Mouse (Mus musculus) cerebellum, adult (tissue): ENCODE data around the gene Cd109.

ENCODE experiments used
- ATAC-seq: cut with Nextera tagmentation; 2 replicates; pipeline ENCODE4 v1.9.2; 2017; ENCODE audit warnings: mild to moderate bottlenecking, moderate library complexity, mixed read lengths; ENCODE audit not compliant: insufficient number of reproducible peaks, low FRiP score, low TSS enrichment

The Cd109 gene

DNA sequence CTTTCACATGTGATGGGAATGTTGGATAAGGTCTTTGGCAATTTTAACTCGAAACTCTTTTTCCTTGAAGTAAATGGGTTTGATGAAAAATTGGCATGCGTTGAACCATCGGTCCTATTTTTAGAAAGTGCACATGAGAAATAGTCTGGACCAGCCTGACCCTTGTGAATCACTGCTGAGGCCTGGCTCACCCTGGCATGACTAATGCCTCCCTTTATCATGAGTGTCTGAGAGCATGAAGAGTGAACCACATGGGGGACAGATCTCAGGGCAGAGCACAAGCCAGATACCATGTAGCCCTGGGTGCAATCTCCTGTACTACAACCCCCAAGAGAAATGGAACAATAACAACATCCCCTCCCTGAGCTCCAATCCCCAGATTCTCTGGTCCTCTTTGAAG lies 18.6 kb downstream of the Cd109 start:
- ATAC-seq, result no peak

DNA sequence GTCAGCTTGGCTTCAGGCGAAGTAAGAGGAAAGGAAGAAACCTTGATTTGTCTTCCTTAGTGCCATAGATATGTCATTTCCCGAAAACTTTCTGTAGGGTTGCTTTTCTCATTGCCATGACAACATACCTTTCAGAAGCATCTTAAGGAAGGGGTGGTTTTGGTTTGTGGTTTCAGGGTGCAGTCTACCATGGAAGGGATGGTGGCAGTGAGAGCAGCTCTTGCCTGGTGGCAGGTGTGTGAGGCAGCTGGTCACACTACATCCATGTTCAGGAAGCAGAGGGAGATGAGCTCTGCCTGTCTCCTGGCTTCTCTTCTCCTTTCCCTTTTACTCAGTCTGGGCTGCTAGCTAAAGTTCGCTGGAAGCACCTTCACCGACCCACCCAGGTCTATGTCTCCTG lies 26.0 kb downstream of the Cd109 start:
- ATAC-seq, result no peak

DNA sequence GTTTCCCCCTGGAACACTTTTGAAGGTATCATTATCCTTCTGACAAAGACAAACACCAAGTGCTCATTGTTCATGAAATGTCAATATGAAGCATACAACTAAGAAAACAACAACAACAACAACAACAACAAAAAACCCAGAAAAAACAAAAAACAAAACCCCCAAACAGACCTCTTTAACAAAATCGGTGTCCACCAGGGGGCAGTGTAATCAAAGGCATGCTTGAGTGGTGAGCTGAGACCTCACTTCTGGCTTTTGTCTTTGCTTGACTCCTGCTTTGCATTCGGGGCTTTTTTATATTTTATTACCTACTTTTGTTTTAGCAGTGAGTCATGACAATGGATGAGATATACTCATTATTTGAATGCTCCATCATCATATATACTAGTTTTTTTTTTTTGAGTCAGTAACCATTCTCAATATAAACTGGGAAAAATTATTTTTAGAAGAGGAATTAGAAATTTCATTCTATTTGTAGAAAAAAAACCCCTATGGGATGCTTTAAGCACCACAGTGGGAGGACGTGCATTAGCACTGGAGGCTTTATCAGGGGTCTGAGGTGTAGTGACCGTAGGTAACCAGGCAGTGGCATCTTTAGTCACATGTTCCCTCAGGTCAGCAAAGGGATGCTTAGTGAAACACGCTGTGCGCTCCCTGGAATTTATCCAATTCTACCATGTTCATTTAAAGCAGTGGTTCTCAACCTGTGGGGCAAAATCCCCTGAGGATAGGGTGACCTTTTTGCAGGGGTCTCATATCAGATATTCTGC lies 30.8 kb downstream of the Cd109 start:
- ATAC-seq, result no peak

DNA sequence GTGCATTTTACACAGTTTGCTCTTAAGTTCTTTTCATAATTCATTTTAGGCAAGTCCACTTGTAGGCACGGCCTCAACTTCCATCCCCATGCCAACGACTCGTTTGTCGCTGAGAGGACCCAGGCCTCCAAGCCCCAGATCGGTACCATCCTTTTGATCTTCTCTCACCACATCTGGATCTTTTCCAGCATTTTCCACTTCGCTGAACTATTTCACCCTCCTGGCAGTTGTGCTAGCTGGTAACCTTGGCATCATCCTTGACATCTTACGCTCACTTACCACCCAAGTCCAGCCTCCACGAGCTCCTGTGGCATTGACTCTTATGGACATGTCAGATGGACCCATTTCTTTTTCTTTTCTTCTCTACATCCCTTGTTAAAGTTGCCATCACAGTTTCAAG lies 33.3 kb downstream of the Cd109 start:
- ATAC-seq, result no peak

DNA sequence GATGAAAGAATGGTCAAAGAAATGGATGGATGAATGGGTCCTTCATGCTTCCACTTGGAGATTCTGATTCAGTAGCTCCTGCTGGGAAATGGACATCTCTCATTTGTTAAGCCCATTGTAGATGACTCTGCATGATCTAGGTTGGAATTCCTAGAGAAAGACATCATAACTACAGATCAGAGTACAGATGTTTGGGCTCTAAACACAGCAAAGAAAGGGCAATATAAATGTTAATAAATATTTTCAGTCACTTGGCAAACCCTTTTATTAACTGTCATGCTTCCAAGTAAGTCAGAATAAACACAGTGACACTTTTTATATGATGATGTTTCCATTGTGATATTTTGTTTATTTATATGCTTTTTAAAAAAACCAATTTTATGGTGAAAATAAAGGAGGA lies 34.1 kb downstream of the Cd109 start:
- no peak for ATAC-seq

DNA sequence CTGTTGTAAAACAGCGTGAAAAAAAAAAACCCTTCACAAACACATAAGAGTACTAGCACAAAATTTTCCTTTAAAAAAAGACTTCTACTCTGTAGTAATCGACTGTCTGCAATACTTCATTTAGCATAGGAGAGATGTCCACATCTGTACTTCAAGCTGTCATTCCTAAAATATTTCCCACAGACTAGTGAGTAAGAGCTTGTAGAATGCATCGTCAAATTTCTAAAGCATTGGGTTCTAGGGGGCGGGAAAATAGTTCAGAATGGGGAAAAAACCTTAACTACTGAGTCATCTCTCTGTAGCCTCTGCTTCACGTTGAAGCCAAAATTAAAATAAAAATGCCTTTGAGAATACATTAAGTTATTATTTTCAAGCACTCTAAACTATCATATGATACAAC lies 42.2 kb downstream of the Cd109 start:
- no peak for ATAC-seq

DNA sequence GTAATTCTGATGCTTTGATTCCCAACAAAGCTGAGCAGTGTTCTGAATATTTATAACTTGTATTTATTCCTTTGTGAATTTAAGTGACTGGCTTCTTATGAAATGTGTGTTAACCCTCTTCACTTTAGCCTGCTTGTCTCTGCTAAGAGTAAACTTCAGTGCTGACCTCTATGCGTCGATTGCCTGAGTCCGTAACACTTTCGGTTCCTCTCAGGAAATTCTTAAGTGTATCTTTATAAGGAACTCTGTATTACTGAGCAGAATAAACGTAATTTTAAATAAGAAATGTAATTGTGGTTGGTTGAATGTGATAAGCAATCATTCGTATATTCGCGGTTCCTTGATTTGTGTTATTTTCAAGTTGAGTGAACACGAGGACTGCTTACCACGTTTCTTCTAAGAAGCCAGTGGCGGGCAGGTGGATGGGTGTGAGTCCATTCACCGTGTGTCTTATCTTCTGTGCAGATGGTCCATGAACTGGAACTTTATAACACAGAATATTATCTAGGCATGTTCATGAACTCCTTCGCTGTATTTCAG lies 56.2 kb downstream of the Cd109 start:
- no peak for ATAC-seq

DNA sequence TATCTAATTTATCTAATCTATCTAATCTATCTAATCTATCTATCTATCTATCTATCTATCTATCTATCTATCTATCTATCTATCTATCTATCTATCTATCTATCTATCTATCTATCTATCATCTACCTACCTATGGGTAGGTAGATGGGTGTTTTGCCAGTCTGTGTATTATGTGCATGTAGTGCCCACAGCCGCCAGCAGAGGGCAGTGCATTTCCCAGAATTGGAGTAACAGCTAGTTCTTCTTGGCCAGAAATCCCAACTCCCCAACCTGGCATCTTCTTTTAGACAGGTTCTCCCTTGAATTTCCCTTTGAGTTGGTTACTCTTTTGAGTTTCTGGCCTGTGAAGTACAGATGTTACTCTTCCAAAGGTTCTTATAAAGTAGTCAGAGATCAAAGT lies 85.3 kb downstream of the Cd109 start:
- no peak for ATAC-seq

DNA sequence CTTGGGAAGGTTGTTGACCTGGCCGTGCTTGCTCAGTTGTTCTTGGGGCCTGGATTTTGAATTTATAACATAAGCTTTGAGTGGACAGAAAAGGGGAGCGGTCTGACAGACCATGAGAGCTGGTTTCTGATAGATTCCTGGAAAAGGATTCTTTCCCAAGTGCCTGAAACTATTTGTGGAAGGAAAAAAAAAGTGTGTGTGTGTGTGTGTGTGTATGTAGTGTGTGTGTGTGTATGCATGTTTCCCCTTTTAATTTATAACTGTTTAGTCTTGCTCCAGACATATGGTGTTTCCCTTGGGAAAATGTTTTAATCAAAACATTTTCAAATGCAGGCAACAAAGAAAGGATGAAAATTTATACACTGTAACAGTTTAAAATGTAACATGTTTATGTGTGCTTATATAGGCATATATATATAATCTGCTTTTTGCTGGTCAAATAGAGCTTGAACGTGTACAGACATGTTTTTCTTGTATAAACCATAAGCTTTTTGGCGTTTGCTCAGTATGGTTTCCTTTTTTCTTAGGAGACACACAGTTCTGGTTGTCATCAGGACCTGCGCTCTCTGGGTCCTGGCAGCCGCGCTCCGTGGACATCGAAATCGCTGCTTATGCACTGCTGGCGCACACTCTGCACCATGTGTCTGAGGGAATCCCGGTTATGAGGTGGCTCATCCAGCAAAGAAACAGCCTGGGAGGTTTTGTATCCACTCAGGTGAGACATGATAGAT lies 87.3 kb downstream of the Cd109 start:
- ATAC-seq, result no peak

DNA sequence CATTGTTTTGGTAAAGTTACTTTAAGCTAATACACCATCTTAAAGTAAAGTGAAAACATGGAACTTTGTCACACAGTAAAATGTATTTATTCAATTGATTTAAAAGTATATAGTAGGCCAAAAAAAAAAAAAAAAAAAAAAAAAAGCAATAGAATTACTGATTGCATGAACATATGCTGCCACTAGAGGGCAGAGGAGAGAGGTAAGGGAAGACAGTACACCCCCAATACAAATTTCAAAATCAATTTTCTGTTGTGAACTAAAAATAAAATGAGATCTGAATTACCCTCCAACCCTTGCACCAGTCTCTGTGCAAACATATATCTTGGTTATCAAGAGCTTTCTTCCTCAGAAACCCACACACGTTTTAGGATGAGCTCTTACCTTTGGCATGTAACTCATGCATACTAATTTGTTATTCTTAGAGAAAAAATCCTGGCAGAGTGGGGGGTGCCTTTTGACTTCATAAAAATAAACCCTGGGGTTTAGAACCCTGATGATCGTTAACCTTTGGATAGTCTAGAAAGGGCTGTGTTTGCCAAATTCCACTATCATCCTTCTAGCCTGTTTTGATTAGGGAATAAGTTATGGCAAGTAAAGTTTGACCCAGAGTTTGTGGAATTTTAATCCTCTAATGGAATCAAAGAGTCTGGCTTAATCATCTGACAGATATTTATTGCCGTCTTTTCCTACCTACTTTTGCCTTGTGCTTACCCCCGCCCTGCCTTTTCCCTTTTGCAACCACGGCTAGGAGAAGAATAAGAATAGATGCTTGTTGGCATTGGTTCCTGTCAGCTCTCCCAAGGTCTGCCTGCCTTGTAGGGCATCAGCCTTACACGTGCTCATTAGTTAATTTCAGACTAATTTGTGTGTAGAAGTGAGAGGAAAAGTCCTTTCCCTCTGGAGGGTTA lies 105.8 kb downstream of the Cd109 start:
- no peak for ATAC-seq

DNA sequence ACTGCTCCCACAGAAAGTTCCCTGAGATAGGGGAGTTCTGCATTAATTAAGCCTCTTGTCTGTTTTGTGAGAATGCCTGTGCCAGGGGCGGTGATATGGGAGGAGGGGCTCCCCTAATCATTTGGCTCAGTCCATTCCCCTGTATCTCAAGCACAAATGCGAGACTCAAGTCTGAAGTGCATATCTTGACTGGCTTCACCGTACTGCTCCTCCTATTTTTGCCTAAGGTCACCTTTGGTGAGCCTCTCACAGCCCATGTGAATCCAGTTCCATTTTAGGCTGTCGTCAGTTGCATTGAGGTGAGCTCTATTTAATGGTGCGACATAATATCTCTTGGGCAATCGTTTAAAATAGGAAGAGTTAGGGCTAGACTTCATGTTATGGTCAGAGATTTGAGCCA lies 116.6 kb downstream of the Cd109 start:
- ATAC-seq, result no peak

DNA sequence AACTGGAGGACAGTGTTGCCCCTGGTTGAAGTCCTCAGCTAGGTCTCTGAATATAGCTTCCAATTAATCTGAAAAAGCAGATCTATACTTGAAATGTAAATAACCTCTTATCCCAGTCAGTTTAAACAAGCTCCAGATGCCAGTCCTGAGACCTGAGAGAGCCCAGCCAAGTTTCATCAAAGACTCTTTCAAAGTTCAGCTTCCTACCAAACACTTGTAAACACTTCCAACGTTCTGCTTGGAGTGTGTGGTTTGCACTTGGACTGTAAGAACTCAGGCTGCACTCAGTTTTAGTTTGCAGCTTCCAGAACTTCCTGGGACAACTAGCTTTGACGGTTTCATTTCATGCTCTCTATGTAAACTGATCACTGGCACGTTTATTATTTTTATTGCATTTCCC lies 120.2 kb downstream of the Cd109 start:
- ATAC-seq, result no peak

DNA sequence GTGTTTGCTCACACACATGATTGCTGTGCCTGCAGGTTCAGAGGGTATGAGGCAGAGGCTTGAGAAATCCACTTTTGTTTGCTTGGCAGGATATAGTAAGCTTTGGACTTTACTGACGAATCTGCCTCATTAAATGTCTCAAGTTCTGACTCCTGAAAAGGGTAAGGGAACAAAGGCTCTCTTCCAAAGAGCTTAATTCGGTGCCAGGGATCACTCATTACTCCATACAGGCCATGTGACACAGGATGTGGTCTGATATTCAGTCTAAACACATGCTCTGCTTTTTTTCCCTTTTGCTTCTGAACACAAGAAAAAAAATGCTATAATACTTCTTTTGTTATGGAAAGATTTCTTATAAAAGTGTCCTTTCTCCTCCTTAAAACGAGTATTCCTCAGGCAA lies 126.7 kb downstream of the Cd109 start:
- ATAC-seq, result no peak

DNA sequence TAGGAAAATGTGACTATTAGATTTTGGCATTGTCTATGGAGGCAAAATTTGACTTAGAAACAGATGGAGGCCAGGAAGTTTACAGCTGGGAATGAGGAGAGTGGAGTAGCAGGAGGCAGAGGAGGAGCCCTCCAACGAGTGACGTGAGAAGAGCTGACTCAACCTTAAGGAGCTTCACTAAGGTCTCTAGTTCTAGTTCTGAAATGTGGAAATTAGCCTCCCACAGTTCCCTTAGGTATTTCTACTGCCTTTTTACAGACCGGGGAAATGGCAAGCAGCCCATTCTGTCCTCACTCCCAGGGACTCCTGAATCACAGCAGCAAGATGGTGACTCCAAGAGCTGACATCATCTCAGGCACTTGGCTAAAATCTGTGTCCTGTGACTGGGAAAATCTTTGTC lies 134.9 kb downstream of the Cd109 start:
- ATAC-seq, result no peak
